Mouse (Mus musculus) cerebellum, adult 2 months (tissue): ENCODE results near the gene Zg16. TPM values are rescaled to one million over a fixed set of nuclear protein-coding genes. Genes with fewer than 3 reads are reported as not detected.
"Not testable (repeated sequence)": the region's sequence is repeated elsewhere in the genome, so short reads cannot be mapped to it uniquely, and the experiment has no call there.

Experiments
- DNase-seq, 2 experiments: peaks; one replicate each; pipeline ENCODE4 v3.0.0; 2021
- H3K27ac ChIP-seq: fragments of 200-500 bp; 2 replicates; pipeline ENCODE4 v1.5.1; 2012; ENCODE audit warnings: low read length, control low read depth, inconsistent platforms; ENCODE audit not compliant: insufficient read depth
- H3K27me3 ChIP-seq: fragments of 200-500 bp; 2 replicates; pipeline ENCODE4 v1.6.1; 2012; ENCODE audit warnings: inconsistent platforms, mild to moderate bottlenecking, low read length, moderate library complexity; ENCODE audit not compliant: control insufficient read depth, insufficient read depth
- H3K4me1 ChIP-seq: fragments of 200-500 bp; 2 replicates; pipeline ENCODE4 v1.6.1; 2011; ENCODE audit warnings: low read length; ENCODE audit not compliant: control insufficient read depth, insufficient read depth
- H3K4me3 ChIP-seq: fragments of 200-500 bp; replicated peaks from 2 replicates; pipeline ENCODE3; 2011; ENCODE audit warnings: mild to moderate bottlenecking, low read depth, low read length, control low read depth; ENCODE audit not compliant: insufficient read depth
- CTCF ChIP-seq: fragments of 200-500 bp; IDR thresholded peaks from 2 replicates; pipeline ENCODE4 v1.5.1; 2011; ENCODE audit warnings: low read depth, mild to moderate bottlenecking, control low read depth, low read length, moderate library complexity, borderline replicate concordance; ENCODE audit not compliant: insufficient read depth
- POLR2A ChIP-seq: fragments of 200-500 bp; IDR thresholded peaks from 2 replicates; pipeline ENCODE4 v1.6.1; 2011; ENCODE audit warnings: low read length, control low read depth, borderline replicate concordance; ENCODE audit not compliant: insufficient read depth
- WGBS: fragments of 180-500 bp; shearing (Covaris S2); methylation state at CpG from one replicate; pipeline ENCODE4 v1.1.7; 2018; 5-methylcytosine and 5-hydroxymethylcytosine counted together
- polyA plus RNA-seq: library from polyadenylated mRNA; depleted of rRNA; stranded (reverse); fragments of >200 nt; gene quantifications from 2 replicates; pipeline ENCODE4 v1.2.3, GENCODE M21; 2012

Gene Zg16
- polyA plus RNA-seq, 1 experiment = 0.34 TPM

DNA sequence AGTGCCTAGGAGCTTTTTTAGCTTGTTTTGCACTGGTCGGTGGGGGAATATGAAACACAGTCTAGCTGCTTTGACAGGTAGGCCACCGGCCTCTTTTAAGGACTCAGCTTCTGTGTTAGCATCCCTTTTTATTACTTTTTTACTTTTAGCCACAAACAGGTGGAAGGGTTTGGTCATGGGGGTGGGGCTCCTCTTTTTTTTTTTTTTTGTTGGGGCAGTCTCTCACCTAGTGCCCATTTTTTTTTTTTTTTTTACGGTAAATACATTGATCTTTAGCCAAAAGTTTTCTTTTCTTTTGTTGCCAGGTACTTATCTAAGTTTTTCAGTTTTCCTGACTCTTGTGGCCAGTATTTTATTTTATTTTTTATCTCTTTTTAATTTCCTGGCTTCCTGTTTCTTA, 955 bp upstream of the Zg16 start:
- 87% methylated on average over 3 of the region's 3 CpGs for WGBS
- Histone ChIP-seq H3K27me3 (no peaks in the 10 kb centered on the region), H3K4me3 (no peak overlapping the region), H3K27ac (no peak overlapping the region), H3K4me1 (no peaks in the 10 kb centered on the region)
- no peak for DNase-seq
- TF ChIP-seq CTCF (no peak), POLR2A (no peak)

DNA sequence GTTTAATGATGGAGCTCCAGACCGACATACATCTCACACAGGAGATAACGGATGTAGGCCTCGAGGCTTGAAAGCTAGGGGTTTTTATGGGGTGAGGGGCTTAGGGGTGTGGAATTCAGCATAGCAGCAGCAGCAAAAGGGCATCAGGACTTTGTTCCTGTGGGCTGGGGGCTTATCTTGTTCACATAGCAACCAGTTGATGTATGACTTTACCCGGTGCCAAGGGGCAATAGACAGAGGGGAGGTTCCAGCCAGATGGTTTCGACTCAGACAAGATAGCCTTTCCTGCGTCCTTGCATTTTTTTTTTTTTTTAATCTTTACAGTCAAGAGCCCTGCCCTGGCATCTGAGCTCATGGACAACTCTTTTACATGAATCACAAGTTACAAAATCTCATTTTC, 1.4 kb downstream of the Zg16 start:
- WGBS = 61% methylated on average over 6 of the region's 6 CpGs
- not testable (repeated sequence) for H3K27ac ChIP-seq, H3K4me3 ChIP-seq, DNase-seq, H3K27me3 ChIP-seq, H3K4me1 ChIP-seq

DNA sequence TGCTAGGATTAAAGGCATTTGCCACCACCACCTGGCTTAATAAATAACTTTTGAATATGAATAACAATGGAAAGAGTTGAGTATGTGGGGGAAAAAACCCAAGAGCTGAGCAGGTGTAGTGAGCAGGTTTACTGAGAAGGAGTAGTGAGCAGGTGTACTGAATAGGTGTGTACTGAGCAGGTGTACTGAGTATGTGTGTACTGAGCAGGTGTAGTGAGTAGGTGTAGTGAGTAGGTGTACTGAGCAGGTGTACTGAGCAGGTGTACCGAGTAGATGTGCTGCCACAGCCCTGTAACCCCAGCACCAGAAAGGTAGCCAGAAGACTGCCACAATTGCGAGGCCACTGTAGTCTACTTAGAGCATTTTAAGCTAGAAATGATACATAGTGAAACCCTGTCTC, 2.3 kb downstream of the Zg16 start:
- 85% methylated on average over 2 of the region's 2 CpGs for WGBS
- TF ChIP-seq CTCF = no peak
- no peak for TF ChIP-seq POLR2A
- Histone ChIP-seq H3K4me1 (no peaks in the 10 kb centered on the region), H3K27ac (no peak overlapping the region), H3K27me3 (no peaks in the 10 kb centered on the region), H3K4me3 (no peak overlapping the region)
- DNase-seq = no peak

DNA sequence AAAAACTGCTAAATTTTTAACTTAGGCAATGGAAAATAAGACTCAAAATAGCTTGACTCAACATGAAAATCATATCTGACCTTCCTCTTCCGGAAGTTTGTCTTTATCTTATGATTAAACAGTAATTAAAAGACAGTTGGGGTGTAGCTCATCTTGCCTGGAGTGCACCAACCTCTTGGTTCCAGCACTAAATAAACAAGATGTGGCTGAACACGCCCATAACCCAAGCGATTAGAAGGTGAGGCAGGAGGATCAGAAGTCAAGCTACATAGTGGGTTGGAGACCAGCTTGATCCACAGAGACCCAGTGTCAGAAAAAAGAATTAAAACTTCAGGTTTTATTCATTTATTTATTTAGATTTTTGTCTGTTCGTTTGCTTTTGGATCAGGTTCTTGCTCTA, 3.4 kb downstream of the Zg16 start:
- no peaks in the 10 kb centered on the region for H3K27me3 ChIP-seq
- 81% methylated on average over 4 of the region's 4 CpGs for WGBS
- no peak overlapping the region for H3K4me3 ChIP-seq
- no peak for TF ChIP-seq POLR2A
- no peak overlapping the region for H3K27ac ChIP-seq
- DNase-seq = no peak
- H3K4me1 ChIP-seq = no peaks in the 10 kb centered on the region

GRCm38 (mm10) chr7:127082995-127083394, 4.1 kb downstream of the Zg16 start:
- no peaks in the 10 kb centered on the region for H3K4me1 ChIP-seq
- H3K27me3 ChIP-seq = no peaks in the 10 kb centered on the region
- WGBS = 61% methylated on average over 2 of the region's 2 CpGs
- TF ChIP-seq CTCF = no peak
- no peak for TF ChIP-seq POLR2A
- no peak for DNase-seq
- H3K4me3 ChIP-seq = no peak overlapping the region
- no peak overlapping the region for H3K27ac ChIP-seq

GRCm38 (mm10) chr7:127082271-127082670, 4.9 kb downstream of the Zg16 start:
- 80% methylated on average over 8 of the region's 8 CpGs for WGBS
- Histone ChIP-seq H3K4me1 (no peaks in the 10 kb centered on the region), H3K27ac (no peak overlapping the region), H3K4me3 (no peak overlapping the region), H3K27me3 (no peaks in the 10 kb centered on the region)
- TF ChIP-seq CTCF (no peak), POLR2A (no peak)
- DNase-seq = no peak

DNA sequence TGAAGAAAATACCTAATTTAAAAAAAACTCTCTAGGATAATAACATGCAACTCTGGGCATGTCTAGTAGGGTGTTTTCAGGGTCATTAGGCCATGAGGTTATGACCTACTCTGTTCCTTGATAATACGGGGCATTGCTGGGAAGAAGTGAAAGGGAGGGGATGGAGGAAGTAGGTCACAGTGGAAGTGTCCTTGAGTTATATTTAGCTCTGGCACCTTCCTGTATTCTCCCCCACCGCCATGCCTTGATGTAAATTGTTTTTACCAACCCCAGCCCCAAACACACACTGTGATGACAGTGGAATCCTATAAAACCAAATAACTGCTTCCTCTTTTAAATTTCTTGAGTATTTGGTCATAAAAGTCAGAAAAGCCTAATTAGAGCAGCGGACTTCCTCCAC, 7.1 kb downstream of the Zg16 start:
- Histone ChIP-seq H3K27me3 (no peaks in the 10 kb centered on the region), H3K4me3 (no peak overlapping the region), H3K4me1 (no peaks in the 10 kb centered on the region), H3K27ac (no peak overlapping the region)
- TF ChIP-seq CTCF = no peak
- no peak for TF ChIP-seq POLR2A
- 59% methylated on average over 3 of the region's 3 CpGs for WGBS
- DNase-seq = no peak

GRCm38 (mm10) chr7:127077692-127078091, 9.4 kb downstream of the Zg16 start:
- Histone ChIP-seq H3K4me3 (no peak overlapping the region), H3K27ac (no peak overlapping the region), H3K4me1 (no peaks in the 10 kb centered on the region), H3K27me3 (no peaks in the 10 kb centered on the region)
- WGBS = 86% methylated on average over 3 of the region's 3 CpGs
- no peak for DNase-seq
- TF ChIP-seq POLR2A (no peak), CTCF (no peak)

- WGBS = 88% methylated on average over 5 of the region's 5 CpGs
- Histone ChIP-seq H3K27ac (no peak overlapping the region), H3K27me3 (no peaks in the 10 kb centered on the region), H3K4me1 (no peaks in the 10 kb centered on the region), H3K4me3 (no peak overlapping the region)
- DNase-seq = no peak
- TF ChIP-seq CTCF = no peak
- no peak for TF ChIP-seq POLR2A
Measured at GRCm38 (mm10) chr7:127076188-127076587, 10.9 kb downstream of the Zg16 start.
